16 mouse cellular contexts compared by ENCODE assay signal in the genomic region with DNA sequence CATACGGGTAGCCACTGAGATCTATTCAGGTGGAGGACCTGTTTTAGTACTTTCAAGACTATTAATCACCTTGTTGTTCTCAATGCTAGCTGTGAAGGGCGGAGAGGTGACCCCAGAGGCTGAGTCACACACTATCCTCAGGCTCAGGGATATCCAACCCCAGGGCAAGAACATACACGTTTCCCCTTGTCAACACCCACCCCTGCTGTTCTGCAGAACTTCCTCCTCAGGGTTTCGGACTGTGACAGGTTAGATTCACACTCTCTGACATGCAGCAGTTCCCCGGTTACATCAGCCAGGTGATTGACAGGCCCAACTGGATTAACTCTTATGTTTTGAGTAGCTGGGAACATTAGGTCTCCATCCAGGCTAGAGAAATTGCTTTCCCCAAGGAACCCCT. TPM values are rescaled to one million over a fixed set of nuclear protein-coding genes. Genes with fewer than 3 reads are reported as not detected.
DNase-seq lines count a peak whose midpoint lies in the region; ATAC-seq and TF ChIP-seq lines count a peak whose summit lies in the region.
"Had no signal": no experiment of that assay in that cellular context is flagged by ENCODE, and none has a peak within 500 bp of the region (broad histone marks: within the 10 kb centered on the region; RNA-seq: fewer than 3 reads in every experiment).

No protein-coding gene starts in this region.

- H3K27ac ChIP-seq in embryonic facial prominence, embryonic 14.5 days (replicated peaks; ENCODE audit: low read depth, low read length) = no peak overlapping the region
- H3K27ac ChIP-seq in embryonic facial prominence, embryonic 10.5 days (replicated peaks) = no peak overlapping the region
- H3K27ac ChIP-seq in liver, embryonic 11.5 days (ENCODE audit: low read depth, low read length) = no peak overlapping the region
- H3K27ac ChIP-seq: hindbrain, embryonic 14.5 days; limb, embryonic 12.5 days had no signal

- peak; percentile 23 for DNase-seq in embryonic facial prominence, embryonic 14.5 days (ENCODE audit: low spot score)
- no peak for DNase-seq in embryonic facial prominence, embryonic 10.5 days (ENCODE audit: low spot score)
- DNase-seq in lung, postnatal 36 days = peak; percentile 12
- DNase-seq in lung, adult 2 months = no peak
- peak; percentile 45 for DNase-seq in MEL-GATA-1-ER (ENCODE audit: extremely low read depth, low read depth)
- peak; percentile 42 for DNase-seq in skeletal muscle tissue, adult 2 months (ENCODE audit: low read depth, low spot score)
- DNase-seq in liver, embryonic 11.5 days (ENCODE audit: low spot score) = no peak
- DNase-seq: adrenal gland, postnatal 10 days; kidney, adult 18-20 months; kidney, postnatal 36 days; lung, adult 18-20 months; thymus, adult 18-20 months had no signal

- no peak overlapping the region for H3K4me2 ChIP-seq in embryonic facial prominence, embryonic 14.5 days (ENCODE audit: low read depth, low read length)
- H3K4me2 ChIP-seq in liver, embryonic 11.5 days = no peak overlapping the region
- H3K4me2 ChIP-seq: hindbrain, embryonic 14.5 days; limb, embryonic 12.5 days had no signal

- no peaks in the 10 kb centered on the region for H3K9me3 ChIP-seq in embryonic facial prominence, embryonic 14.5 days (ENCODE audit: control insufficient read depth, low read length)
- H3K9me3 ChIP-seq in embryonic facial prominence, embryonic 10.5 days = no peaks in the 10 kb centered on the region
- no peaks in the 10 kb centered on the region for H3K9me3 ChIP-seq in liver, embryonic 11.5 days (ENCODE audit: control insufficient read depth, low read length)
- H3K9me3 ChIP-seq: limb, embryonic 12.5 days; megakaryocyte, embryonic 14.5 days had no signal

- ATAC-seq in embryonic facial prominence, embryonic 14.5 days (ENCODE audit: low read depth) = no peak
- ATAC-seq in liver, embryonic 11.5 days (replicated peaks; ENCODE audit: low FRiP score) = no peak
- no peak for ATAC-seq in CD4-positive, CD25-positive, alpha-beta regulatory T cell, adult 4 months

- H3K9ac ChIP-seq in embryonic facial prominence, embryonic 14.5 days (ENCODE audit: low read depth, low read length) = no peak overlapping the region
- H3K9ac ChIP-seq in liver, embryonic 11.5 days (ENCODE audit: low read depth, low read length) = no peak overlapping the region
- H3K9ac ChIP-seq: hindbrain, embryonic 14.5 days; limb, embryonic 12.5 days had no signal

- TF ChIP-seq POLR2A in lung, adult 2 months (IDR thresholded peaks at IDR 0.05; ENCODE audit: borderline replicate concordance, extremely low read depth, low read depth, low read length) = no peak

- no peak overlapping the region for H3K4me3 ChIP-seq in embryonic facial prominence, embryonic 14.5 days (ENCODE audit: low read depth, low read length)
- no peak overlapping the region for H3K4me3 ChIP-seq in embryonic facial prominence, embryonic 10.5 days
- no peak overlapping the region for H3K4me3 ChIP-seq in lung, adult 2 months (replicated peaks; ENCODE audit: extremely low read depth, low read depth, low read length)
- no peak overlapping the region for H3K4me3 ChIP-seq in liver, embryonic 11.5 days (ENCODE audit: low read depth, low read length)
- H3K4me3 ChIP-seq: limb, embryonic 12.5 days; megakaryocyte, embryonic 14.5 days had no signal

- no peaks in the 10 kb centered on the region for H3K36me3 ChIP-seq in embryonic facial prominence, embryonic 14.5 days (ENCODE audit: control insufficient read depth, insufficient read depth, low read length)
- no peaks in the 10 kb centered on the region for H3K36me3 ChIP-seq in embryonic facial prominence, embryonic 10.5 days (replicated peaks)
- H3K36me3 ChIP-seq in liver, embryonic 11.5 days (ENCODE audit: control insufficient read depth, insufficient read depth, low read length) = no peaks in the 10 kb centered on the region
- H3K36me3 ChIP-seq: limb, embryonic 12.5 days had no signal

- no peaks in the 10 kb centered on the region for H3K27me3 ChIP-seq in embryonic facial prominence, embryonic 14.5 days (replicated peaks; ENCODE audit: control insufficient read depth, insufficient read depth, low read length)
- no peaks in the 10 kb centered on the region; the same call in 1 of the 2 replicates for H3K27me3 ChIP-seq in embryonic facial prominence, embryonic 10.5 days (replicated peaks; ENCODE audit: low read depth, poor library complexity, severe bottlenecking)
- no peaks in the 10 kb centered on the region for H3K27me3 ChIP-seq in liver, embryonic 11.5 days (replicated peaks; ENCODE audit: control insufficient read depth, insufficient read depth, low read length)
- H3K27me3 ChIP-seq: limb, embryonic 12.5 days; megakaryocyte, embryonic 14.5 days had no signal

- no peak for TF ChIP-seq CTCF in lung, adult 2 months (IDR thresholded peaks at IDR 0.05; ENCODE audit: insufficient read depth, low read length)

- 42% methylated on average over 5 of the region's 5 CpGs for WGBS in embryonic facial prominence, embryonic 14.5 days
- WGBS in embryonic facial prominence, embryonic 10.5 days = 52% methylated on average over 5 of the region's 5 CpGs
- WGBS in lung, adult 2 months = 63% methylated on average over 5 of the region's 5 CpGs
- WGBS in liver, embryonic 11.5 days = 48% methylated on average over 5 of the region's 5 CpGs

- H3K4me1 ChIP-seq in embryonic facial prominence, embryonic 14.5 days (ENCODE audit: control insufficient read depth, insufficient read depth, low read length) = no peaks in the 10 kb centered on the region
- H3K4me1 ChIP-seq in embryonic facial prominence, embryonic 10.5 days = peaks cover 12% of the 10 kb centered on the region
- H3K4me1 ChIP-seq in lung, adult 2 months (ENCODE audit: control insufficient read depth, insufficient read depth, low read length) = peaks cover 7% of the 10 kb centered on the region; the same call in 1 of the 2 replicates
- no peaks in the 10 kb centered on the region for H3K4me1 ChIP-seq in liver, embryonic 11.5 days (replicated peaks; ENCODE audit: control insufficient read depth, insufficient read depth, low read length)
- H3K4me1 ChIP-seq: limb, embryonic 12.5 days had no signal

RNA-seq across cellular contexts. Expression of a gene that starts 5.7 kb away (rescaled TPM):
- polyA plus RNA-seq in embryonic facial prominence, embryonic 14.5 days (2014; fragmentation: Nextera tagmentation; extraction: Ambion mirVana) = 3.4 and 5.1 TPM in 2 replicates
- polyA plus RNA-seq in embryonic facial prominence, embryonic 10.5 days (2016; fragmentation: Nextera tagmentation; extraction: Ambion mirVana) = 2.0 and 2.2 TPM in 2 replicates
- 7.2 and 14.4 TPM in 2 replicates for polyA plus RNA-seq in lung, adult 2 months (2012; rRNA removed)
- 2.5 and 3.0 TPM in 2 replicates for polyA plus RNA-seq in liver, embryonic 11.5 days (2014; fragmentation: Nextera tagmentation; extraction: Ambion mirVana)
- polyA plus RNA-seq in CD4-positive, CD25-positive, alpha-beta regulatory T cell, adult 4 months (2017; shearing (Covaris generic)) = 10 to 100 TPM; 47.3 to 49.6 TPM

RNA-seq across cellular contexts. Expression of a gene that starts 5.9 kb away (rescaled TPM):
- polyA plus RNA-seq in embryonic facial prominence, embryonic 14.5 days (2014; fragmentation: Nextera tagmentation; extraction: Ambion mirVana) = 9.5 and 12.2 TPM in 2 replicates
- polyA plus RNA-seq in embryonic facial prominence, embryonic 10.5 days (2016; fragmentation: Nextera tagmentation; extraction: Ambion mirVana) = 20.9 and 21.3 TPM in 2 replicates
- polyA plus RNA-seq in lung, adult 2 months (2012; rRNA removed) = 0.68 and 3.3 TPM in 2 replicates
- 9.8 and 11.1 TPM in 2 replicates for polyA plus RNA-seq in liver, embryonic 11.5 days (2014; fragmentation: Nextera tagmentation; extraction: Ambion mirVana)
- 10 to 100 TPM; 13.0 to 14.5 TPM for polyA plus RNA-seq in CD4-positive, CD25-positive, alpha-beta regulatory T cell, adult 4 months (2017; shearing (Covaris generic))

Comparison
In these comparisons a context has a peak if more than half of its experiments do, and no peak if none do; other contexts are left out.
1. DNase-seq: peak in embryonic facial prominence, embryonic 14.5 days (single experiment), lung, postnatal 36 days (single experiment), MEL-GATA-1-ER (single experiment) and skeletal muscle tissue, adult 2 months (single experiment); none in embryonic facial prominence, embryonic 10.5 days (single experiment), lung, adult 2 months (single experiment) and liver, embryonic 11.5 days (single experiment).